Mouse (Mus musculus) lung, postnatal 0 days (tissue): Measurements from ENCODE around the gene Ankrd9.

Source experiments
- CTCF ChIP-seq: IDR thresholded peaks from 2 replicates; pipeline ENCODE4 v1.5.1; 2016; ENCODE audit warnings: antibody characterized with exemption, mild to moderate bottlenecking
- EP300 ChIP-seq: IDR thresholded peaks from 2 replicates; pipeline ENCODE4 v1.6.1; 2016; ENCODE audit warnings: antibody characterized with exemption, mild to moderate bottlenecking, control low read depth

DNA sequence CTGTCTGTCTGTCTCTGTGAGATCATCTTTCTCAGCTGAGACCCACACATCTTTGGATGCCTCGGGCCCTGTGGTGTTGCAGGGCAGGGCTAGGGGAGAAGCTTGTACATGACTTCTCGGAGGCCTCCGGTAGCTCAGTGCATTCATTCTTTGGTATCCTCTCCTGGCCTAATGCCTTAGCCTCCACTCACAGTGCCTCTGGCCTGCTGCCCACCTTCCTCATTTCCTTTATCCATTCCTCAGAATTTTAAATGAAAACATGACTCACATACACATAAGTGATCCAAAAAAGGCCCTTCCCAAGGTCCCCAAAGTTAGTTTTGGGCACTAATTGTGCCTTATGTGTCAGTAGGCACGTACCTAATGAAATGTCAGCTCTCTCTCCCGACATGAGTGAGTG lies 41.3 kb downstream of the Ankrd9 start:
- TF ChIP-seq CTCF (no peak), EP300 (no peak)
